Mouse (Mus musculus) A20 (cell line): Measurements from ENCODE around the gene Dspp.

ENCODE experiments used
- DNase-seq: peaks from one replicate; pipeline ENCODE4 v3.0.0-alpha.2; 2011; ENCODE audit warnings: low read depth, low spot score

Dspp gene

DNA sequence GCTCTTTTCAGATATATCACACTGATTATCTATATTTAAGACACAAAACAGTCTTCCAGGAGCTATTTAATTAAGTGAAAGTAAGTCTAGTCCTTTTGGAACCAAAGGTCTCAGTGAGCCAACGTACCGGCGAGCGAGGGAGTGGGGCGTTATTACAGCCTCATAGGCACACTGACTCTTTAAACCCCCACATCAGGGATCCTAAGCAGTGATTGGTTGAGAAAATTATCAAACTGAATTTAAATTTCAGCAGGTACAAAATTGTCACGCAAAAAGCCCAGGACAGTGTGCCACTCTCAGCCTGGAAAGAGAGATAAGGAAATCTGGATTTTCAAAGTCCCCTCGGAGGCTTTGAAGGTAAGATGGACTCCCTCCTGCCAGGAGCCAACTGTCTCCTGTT lies at the start of gene Dspp:
Gene Dspp (plus strand): TSS at position 301 of the 400 bp plus-strand sequence.
- DNase-seq = no peak

- no peak for DNase-seq
These were observed 46.4 kb upstream of the Dspp start for GRCm38 (mm10) chr5:104124016-104124658.

DNA sequence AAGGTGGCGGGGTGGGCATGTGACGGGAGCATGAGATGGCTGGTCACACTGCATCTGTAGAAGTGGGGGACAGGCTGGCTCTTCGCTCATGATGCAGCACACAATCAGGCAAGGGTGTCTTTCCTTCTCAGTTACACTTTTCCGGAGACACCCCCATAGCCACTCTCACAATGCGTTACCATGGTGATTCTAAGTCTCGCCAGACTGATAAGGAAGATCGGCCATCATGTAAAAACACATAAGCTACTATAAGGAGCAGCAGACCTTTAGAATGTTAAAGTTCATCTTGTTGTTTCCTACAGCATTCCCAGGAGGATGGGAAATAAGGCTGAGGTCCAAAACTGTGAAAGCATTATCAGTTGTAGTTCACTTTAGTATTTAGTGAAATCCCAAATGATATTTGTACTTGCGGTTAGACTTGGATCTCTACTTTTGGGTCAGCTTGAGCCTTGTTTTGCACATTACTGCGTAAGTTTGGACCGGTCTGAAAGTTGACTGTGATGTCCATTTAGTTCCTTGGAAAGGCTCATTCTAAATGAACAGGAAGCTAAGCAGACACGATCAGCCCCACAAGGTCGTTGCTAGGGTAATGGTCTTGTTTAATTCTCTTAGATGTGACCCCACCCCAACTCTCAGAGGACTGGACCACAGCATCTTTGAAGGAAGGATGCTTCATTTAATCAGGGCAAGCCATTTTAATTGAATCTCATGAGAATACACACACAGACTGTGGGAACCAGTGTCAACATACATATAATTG lies 43.8 kb upstream of the Dspp start:
- no peak for DNase-seq

GRCm38 (mm10) chr5:104127351-104127750 lies 43.2 kb upstream of the Dspp start:
- DNase-seq = no peak

DNA sequence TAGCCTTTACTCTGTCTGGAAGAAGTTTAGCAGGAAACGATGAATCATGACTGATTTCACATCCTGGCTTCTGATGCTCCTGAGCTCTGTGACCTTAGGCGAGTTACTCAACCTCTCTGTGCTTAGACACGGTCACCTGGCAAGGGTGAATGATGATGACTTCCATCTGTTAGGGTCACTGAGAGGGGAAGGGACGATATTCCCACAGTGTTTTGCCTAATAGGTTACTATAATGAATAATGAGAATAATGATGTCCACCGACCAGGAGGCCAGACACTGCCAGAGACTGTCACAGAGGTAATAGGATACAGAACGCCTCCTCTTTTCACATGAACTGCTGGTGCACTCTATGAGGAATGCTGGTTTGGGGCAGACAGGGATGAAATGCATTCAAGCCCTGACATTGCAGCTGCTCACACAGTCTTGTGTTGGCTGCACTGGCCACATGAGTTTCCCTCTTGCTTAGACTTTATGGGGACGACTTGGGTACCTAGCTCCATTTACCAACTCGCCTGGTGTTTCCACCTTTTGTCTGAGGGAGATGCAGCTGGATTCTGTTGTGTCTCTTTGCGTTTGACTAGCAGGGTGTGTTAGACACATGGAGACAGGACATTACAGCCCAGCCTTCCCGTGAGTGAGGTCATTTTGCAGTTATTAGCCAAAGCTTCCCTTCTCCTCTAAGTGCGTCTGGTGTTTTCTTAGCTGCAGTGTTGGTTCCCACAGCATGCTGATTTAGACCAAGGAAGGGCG lies 42.1 kb upstream of the Dspp start:
- DNase-seq = no peak

- DNase-seq = no peak
These were observed 39.6 kb upstream of the Dspp start for GRCm38 (mm10) chr5:104130891-104131290.

DNA sequence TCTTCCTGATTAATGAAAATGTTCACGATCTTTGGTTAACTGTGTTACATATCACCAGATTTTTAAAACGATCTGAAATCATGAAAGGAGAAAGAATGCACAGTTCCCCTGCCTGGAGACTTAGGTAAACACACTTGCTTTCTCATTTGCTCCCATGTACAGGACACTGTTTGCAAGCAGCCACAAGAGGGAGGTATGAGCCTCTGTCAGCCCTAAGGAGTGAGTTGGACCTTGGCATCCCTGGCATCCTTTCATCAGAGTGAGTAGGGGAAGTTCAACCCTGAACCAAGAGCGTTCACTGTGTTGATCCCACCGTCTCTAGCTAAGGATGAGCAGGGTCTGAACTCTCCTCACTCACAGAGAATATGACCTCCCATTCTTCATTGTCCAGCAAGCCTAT lies 39.0 kb upstream of the Dspp start:
- peak; percentile 30 for DNase-seq

- no peak for DNase-seq
These were observed 36.8 kb upstream of the Dspp start for GRCm38 (mm10) chr5:104133752-104134151.

- no peak for DNase-seq
These were observed 32.5 kb upstream of the Dspp start for GRCm38 (mm10) chr5:104137920-104138541.

DNA sequence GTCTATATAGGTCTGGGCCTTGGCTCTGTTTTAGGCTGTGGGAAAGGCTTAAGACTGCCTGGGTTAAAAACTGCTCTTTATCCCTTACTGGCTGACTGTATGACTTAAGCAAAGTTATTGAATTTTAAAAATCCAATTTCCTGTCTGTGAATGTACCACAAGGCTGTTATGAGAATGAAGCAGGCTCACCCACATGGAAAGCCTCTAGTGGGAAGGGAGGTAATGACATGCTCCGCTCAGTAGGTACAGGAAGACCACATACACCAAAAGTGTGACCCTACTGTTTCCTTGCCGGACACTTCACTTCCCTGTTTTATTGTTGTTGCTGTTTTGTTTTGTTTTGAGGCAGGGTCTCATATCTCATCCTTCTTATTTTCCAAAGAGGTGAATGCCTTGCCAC lies 29.4 kb upstream of the Dspp start:
- no peak for DNase-seq

GRCm38 (mm10) chr5:104144057-104144456 lies 26.5 kb upstream of the Dspp start:
- no peak for DNase-seq

DNA sequence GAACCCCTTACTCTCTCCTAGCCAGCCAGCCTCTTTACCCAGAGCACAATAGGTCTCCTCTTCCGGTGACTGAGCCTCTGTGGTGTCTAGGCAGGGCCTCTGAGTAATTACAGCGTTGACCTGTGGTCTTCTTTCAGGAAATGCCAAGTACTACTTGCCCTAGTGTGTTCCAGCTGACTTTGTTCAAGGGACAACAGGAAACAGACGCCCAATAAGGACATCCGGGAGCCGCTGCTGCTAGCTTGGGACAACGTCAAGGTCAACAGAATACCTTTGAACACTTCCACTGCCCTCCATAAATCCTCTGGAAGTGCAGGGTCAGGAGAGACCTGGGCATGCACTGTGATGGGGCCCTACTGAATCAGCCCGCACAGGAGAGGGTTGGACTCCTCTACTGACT lies 21.2 kb upstream of the Dspp start:
- no peak for DNase-seq

- no peak for DNase-seq
These were observed 20.3 kb upstream of the Dspp start for GRCm38 (mm10) chr5:104150196-104150595.

DNA sequence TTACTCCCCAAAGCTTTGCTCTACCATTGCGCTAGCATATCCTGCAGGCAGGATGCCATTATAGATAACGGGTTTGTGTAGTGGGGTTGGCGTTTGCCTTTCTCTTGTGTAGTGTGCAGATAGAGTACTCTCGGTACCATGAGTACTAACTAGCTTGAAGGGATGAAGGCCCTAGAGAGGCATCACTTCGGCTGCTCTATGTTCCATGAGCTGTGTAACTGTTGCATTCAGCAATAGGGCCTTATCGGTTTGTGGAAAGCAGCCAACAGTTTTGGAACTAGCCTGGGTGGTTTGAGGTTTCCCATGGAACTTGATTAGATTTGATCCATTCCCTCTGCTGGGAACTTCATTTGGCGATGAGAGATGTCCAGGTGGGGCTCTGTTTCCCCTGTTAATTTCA lies 12.8 kb upstream of the Dspp start:
- DNase-seq = no peak

- no peak for DNase-seq
These were observed 12.0 kb upstream of the Dspp start for GRCm38 (mm10) chr5:104158332-104159052.

DNA sequence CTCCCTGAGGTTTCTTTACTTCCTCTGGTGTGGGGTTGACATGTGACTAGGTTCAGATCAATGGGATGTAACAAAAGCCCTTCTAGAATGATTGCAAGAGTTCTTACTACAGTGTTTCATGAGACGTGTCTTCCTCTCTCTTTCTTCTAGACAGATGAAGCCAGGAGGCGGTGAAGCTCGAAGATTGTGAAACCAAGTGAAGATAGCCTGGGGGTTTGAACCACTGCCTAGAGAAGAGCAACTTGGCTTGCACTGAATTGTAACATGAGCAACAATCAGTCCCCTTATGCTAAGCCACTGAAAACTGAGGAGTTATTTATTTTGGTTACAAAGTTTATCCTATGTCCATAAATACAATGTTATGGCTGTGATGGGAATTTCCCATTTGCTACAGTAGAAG lies 9.9 kb upstream of the Dspp start:
- no peak for DNase-seq

DNA sequence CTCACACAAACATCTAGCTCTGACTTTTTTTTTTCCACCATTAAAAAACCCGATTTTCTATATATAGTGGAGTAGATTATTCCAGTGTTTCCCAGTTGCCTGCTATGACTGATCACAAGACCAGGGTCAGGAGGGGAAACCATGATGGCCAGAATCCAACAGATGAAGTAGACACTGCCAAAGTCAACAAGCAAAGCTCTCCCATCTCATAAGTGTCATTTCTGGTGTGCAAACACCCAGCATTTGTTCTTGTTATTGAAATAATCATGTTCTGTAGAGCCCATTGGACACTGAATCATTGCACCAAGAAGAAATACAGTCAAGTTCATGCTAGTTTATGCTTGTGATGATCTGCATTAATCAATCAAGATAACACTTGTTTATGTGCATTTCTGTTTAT lies 9.1 kb upstream of the Dspp start:
- no peak for DNase-seq

- DNase-seq = no peak
These were observed 7.0 kb upstream of the Dspp start for GRCm38 (mm10) chr5:104163536-104163935.

DNA sequence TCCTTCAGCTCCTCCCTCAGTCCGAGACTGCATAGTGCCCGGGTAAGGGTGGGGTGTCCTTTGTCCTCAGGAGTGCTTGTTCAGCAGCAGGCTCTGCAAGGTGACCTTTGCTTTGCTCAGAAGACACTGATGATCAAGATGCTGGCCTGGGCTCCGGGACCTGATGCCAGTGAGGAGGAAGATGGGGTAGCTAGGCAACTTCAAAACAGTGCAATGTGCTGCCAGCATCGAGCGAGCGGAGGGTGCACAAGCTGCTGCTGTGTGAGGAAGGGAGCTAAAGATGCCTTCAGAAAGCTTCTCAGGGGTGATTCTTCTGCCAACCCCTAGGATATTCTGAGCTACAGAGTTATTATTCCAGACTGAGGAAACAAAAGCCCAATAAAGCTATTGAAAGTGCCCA lies 2.6 kb downstream of the Dspp start:
- DNase-seq = no peak

- no peak for DNase-seq
These were observed 13.2 kb downstream of the Dspp start for GRCm38 (mm10) chr5:104183743-104184142.

DNA sequence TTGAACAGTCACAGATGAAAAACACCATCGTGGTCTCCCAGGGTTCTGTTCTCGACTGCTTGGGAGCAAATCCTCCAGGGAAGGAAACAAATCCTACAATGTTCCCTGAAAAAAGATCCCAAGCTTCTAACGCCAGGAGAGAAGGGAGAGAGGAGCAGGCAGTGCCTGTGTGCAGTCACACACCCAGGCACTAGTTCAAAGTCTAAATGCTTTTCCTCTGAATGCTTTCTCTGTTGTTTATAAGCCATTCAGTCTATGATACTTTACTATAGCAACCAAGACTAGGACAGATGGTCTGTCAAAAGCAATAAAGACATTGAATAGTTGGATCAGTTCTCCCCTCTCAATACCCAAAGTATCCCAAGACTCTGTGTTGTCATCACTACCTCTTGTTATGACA lies 16.8 kb downstream of the Dspp start:
- no peak for DNase-seq

DNA sequence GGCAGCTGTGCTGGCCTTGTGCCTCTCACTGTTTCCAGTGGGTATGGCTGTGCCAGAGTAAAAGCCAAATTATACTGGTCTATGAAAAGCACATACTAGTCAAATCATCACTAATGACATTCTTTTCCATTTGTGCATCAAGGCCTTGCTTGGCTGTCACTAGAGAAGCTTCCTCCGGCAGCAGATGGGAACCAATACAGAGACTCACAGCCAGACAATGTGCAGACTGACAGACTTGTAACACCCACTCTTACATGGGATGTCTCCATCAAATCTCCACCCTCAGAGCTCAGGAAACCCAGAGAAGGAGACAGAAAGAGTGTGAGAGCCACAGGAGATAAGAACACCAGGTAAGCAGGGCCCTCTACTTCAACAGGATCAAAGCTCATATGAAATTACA lies 24.6 kb downstream of the Dspp start:
- no peak for DNase-seq
